8 mouse cellular contexts compared by ENCODE assay signal in the genomic region with DNA sequence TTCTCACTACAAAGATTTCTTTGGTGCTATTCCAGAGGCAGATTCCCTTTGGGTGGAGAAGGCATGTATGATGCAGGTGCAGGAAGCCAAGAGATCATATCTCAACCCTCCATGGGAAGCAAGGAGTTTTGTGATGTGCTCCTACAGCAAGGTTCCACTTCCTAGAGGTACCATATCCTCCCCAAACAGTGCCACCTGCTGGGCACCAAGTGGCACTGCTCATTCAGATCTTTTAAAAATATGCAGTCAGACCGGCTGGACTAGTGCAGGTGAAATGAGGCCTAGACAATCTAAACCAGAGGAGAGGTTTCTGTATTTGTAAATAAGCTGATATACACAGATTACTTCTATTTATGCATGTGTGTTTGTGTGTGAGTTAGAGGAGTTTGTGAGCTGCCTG. TPM values are rescaled to one million over a fixed set of nuclear protein-coding genes. Genes with fewer than 3 reads are reported as not detected.
A peak's percentile ranks its signal among the peaks of the same experiment; 100 is the strongest.
DNase-seq lines count a peak whose midpoint lies in the region; ATAC-seq and TF ChIP-seq lines count a peak whose summit lies in the region.

No protein-coding gene starts in this region.

- TF ChIP-seq POLR2A in thymus, adult 2 months (IDR thresholded peaks at IDR 0.05; ENCODE audit: control insufficient read depth, extremely low read depth, insufficient read depth, low read length, poor library complexity): no peak
- TF ChIP-seq POLR2A in embryonic fibroblast, embryonic 13.5 days (IDR thresholded peaks at IDR 0.05; ENCODE audit: low read depth, low read length): no peak

- ATAC-seq in forebrain, embryonic 14.5 days: no peak
- no peak for ATAC-seq in forebrain, embryonic 12.5 days (ENCODE audit: low FRiP score)
- ATAC-seq in liver, postnatal 0 days: no peak

- H3K4me1 ChIP-seq in forebrain, embryonic 14.5 days (ENCODE audit: control insufficient read depth, insufficient read depth, low read length): peaks cover 4% of the 10 kb centered on the region; the same call in 1 of the 2 replicates
- H3K4me1 ChIP-seq in forebrain, embryonic 12.5 days: peaks cover 6% of the 10 kb centered on the region; the same call in 1 of the 2 replicates
- no peaks in the 10 kb centered on the region for H3K4me1 ChIP-seq in thymus, adult 2 months (replicated peaks; ENCODE audit: control insufficient read depth, insufficient read depth, low read length)
- H3K4me1 ChIP-seq in embryonic fibroblast, embryonic 13.5 days (ENCODE audit: control insufficient read depth, insufficient read depth, low read length): no peaks in the 10 kb centered on the region
- no peaks in the 10 kb centered on the region for H3K4me1 ChIP-seq in liver, postnatal 0 days (ENCODE audit: insufficient read depth)

- TF ChIP-seq CTCF in thymus, adult 2 months (IDR thresholded peaks at IDR 0.05; ENCODE audit: borderline replicate concordance, control insufficient read depth, extremely low read depth, insufficient read depth, low read length, poor library complexity): no peak
- peak; percentile 35; the same call in 1 of the 2 replicates for TF ChIP-seq CTCF in embryonic fibroblast, embryonic 13.5 days (IDR thresholded peaks at IDR 0.05; ENCODE audit: borderline replicate concordance, insufficient read depth, low read length)
- peak; percentile 82 for TF ChIP-seq CTCF in liver, postnatal 0 days (IDR thresholded peaks at IDR 0.05; ENCODE audit: low read depth)

- no peak for TF ChIP-seq EP300 in liver, postnatal 0 days (IDR thresholded peaks at IDR 0.05; ENCODE audit: low read depth)

- no peak overlapping the region for H3K4me2 ChIP-seq in forebrain, embryonic 14.5 days (ENCODE audit: low read length)
- no peak overlapping the region for H3K4me2 ChIP-seq in forebrain, embryonic 12.5 days
- H3K4me2 ChIP-seq in liver, postnatal 0 days (ENCODE audit: low read depth, low read length): no peak overlapping the region

- H3K9me3 ChIP-seq in forebrain, embryonic 14.5 days (replicated peaks; ENCODE audit: control insufficient read depth, low read length): no peaks in the 10 kb centered on the region
- no peaks in the 10 kb centered on the region for H3K9me3 ChIP-seq in forebrain, embryonic 12.5 days
- H3K9me3 ChIP-seq in liver, postnatal 0 days (ENCODE audit: low read length): no peaks in the 10 kb centered on the region

- no peak overlapping the region for H3K4me3 ChIP-seq in forebrain, embryonic 14.5 days (ENCODE audit: low read depth, low read length)
- H3K4me3 ChIP-seq in forebrain, embryonic 12.5 days (replicated peaks): no peak overlapping the region
- H3K4me3 ChIP-seq in thymus, adult 2 months (ENCODE audit: control insufficient read depth, insufficient read depth, low read length): no peak overlapping the region
- no peak overlapping the region for H3K4me3 ChIP-seq in embryonic fibroblast, embryonic 13.5 days (ENCODE audit: insufficient read depth, low read length)
- H3K4me3 ChIP-seq in liver, postnatal 0 days (ENCODE audit: low read depth, low read length): no peak overlapping the region

- H3K9ac ChIP-seq in forebrain, embryonic 14.5 days (ENCODE audit: low read length): no peak overlapping the region
- H3K9ac ChIP-seq in forebrain, embryonic 12.5 days: no peak overlapping the region
- no peak overlapping the region for H3K9ac ChIP-seq in liver, postnatal 0 days (replicated peaks)

- peak; percentile 52 for DNase-seq in forebrain, embryonic 14.5 days (ENCODE audit: low spot score)
- peak; percentile 3 for DNase-seq in thymus, adult 2 months
- DNase-seq in thymus, postnatal 14 days: no peak
- peak; percentile 33 for DNase-seq in liver, postnatal 0 days
- no peak for DNase-seq in yolk sac, embryonic 10.5 days (ENCODE audit: low spot score)
- no peak for DNase-seq in spleen, postnatal 4 days (ENCODE audit: low spot score in 2 of 2)

- no peaks in the 10 kb centered on the region for H3K27me3 ChIP-seq in forebrain, embryonic 14.5 days (replicated peaks; ENCODE audit: control insufficient read depth, insufficient read depth, low read length)
- H3K27me3 ChIP-seq in forebrain, embryonic 12.5 days: no peaks in the 10 kb centered on the region
- H3K27me3 ChIP-seq in thymus, adult 2 months (ENCODE audit: control insufficient read depth, insufficient read depth, low read length): no peaks in the 10 kb centered on the region
- no peaks in the 10 kb centered on the region for H3K27me3 ChIP-seq in liver, postnatal 0 days (ENCODE audit: insufficient read depth, low read length)

- WGBS in forebrain, embryonic 14.5 days: 83% methylated on average over 1 of the region's 1 CpGs
- 65% methylated on average over 1 of the region's 1 CpGs for WGBS in forebrain, embryonic 12.5 days
- 73% methylated on average over 1 of the region's 1 CpGs for WGBS in thymus, adult 2 months
- 50% methylated on average over 1 of the region's 1 CpGs for WGBS in liver, postnatal 0 days (ENCODE audit: insufficient replicate concordance)

- H3K27ac ChIP-seq in forebrain, embryonic 14.5 days (ENCODE audit: low read depth, low read length): no peak overlapping the region
- no peak overlapping the region for H3K27ac ChIP-seq in forebrain, embryonic 12.5 days
- H3K27ac ChIP-seq in thymus, adult 2 months (ENCODE audit: control insufficient read depth, insufficient read depth, low read length): no peak overlapping the region
- no peak overlapping the region for H3K27ac ChIP-seq in embryonic fibroblast, embryonic 13.5 days (ENCODE audit: insufficient read depth, low read length)
- no peak overlapping the region for H3K27ac ChIP-seq in liver, postnatal 0 days (ENCODE audit: low read depth)

- no peaks in the 10 kb centered on the region; the same call in 1 of the 2 replicates for H3K36me3 ChIP-seq in forebrain, embryonic 14.5 days (ENCODE audit: control insufficient read depth, insufficient read depth, low read length)
- H3K36me3 ChIP-seq in forebrain, embryonic 12.5 days (replicated peaks): no peaks in the 10 kb centered on the region
- no peaks in the 10 kb centered on the region for H3K36me3 ChIP-seq in thymus, adult 2 months (ENCODE audit: control insufficient read depth, insufficient read depth, low read length)
- H3K36me3 ChIP-seq in liver, postnatal 0 days (replicated peaks; ENCODE audit: insufficient read depth, low read length): no peaks in the 10 kb centered on the region

RNA-seq across cellular contexts. Expression of gene Wasf3, which starts 35.3 kb away (rescaled TPM):
- polyA plus RNA-seq in forebrain, embryonic 14.5 days (2014; fragmentation: Nextera tagmentation; extraction: Ambion mirVana): 5.3 and 6.1 TPM in 2 replicates
- polyA plus RNA-seq in forebrain, embryonic 12.5 days (2016; fragmentation: Nextera tagmentation; extraction: Ambion mirVana): 7.2 and 8.4 TPM in 2 replicates
- 0.73 and 0.97 TPM in 2 replicates for polyA plus RNA-seq in thymus, adult 2 months (2012; rRNA removed)
- polyA plus RNA-seq in embryonic fibroblast, embryonic 13.5 days (2011; ENCODE audit: insufficient read length, low read depth, missing spikeins): 9.1 and 10.6 TPM in 2 replicates
- polyA plus RNA-seq in liver, postnatal 0 days (2015; fragmentation: Nextera tagmentation; extraction: Ambion mirVana): not detected in 2 replicates

Comparison
In these comparisons a context has a peak if more than half of its experiments do, and no peak if none do; other contexts are left out.
1. DNase-seq: peak in forebrain, embryonic 14.5 days (single experiment), thymus, adult 2 months (single experiment) and liver, postnatal 0 days (single experiment); none in thymus, postnatal 14 days (single experiment), yolk sac, embryonic 10.5 days (single experiment) and spleen, postnatal 4 days (0 of 2).